Mouse (Mus musculus) retina, adult 2 months (tissue): ENCODE results near the gene Hoxb6.

ENCODE experiments used
- DNase-seq: peaks from one replicate; pipeline ENCODE4 v3.0.0-alpha.2; 2012; ENCODE audit warnings: low read depth, low spot score

The Hoxb6 gene

GRCm38 (mm10) chr11:96316696-96317607, 24.7 kb downstream of the Hoxb6 start:
- no peak for DNase-seq

- DNase-seq = no peak
These were observed 25.5 kb downstream of the Hoxb6 start, which contains the start of gene Hoxb4 for GRCm38 (mm10) chr11:96317608-96318367. Gene Hoxb4, plus strand, starts transcription at chr11:96318267.

GRCm38 (mm10) chr11:96318368-96319070, 26.2 kb downstream of the Hoxb6 start:
- DNase-seq = no peak

- no peak for DNase-seq
These were observed 27.0 kb downstream of the Hoxb6 start for GRCm38 (mm10) chr11:96319071-96319902.

- DNase-seq = no peak
These were observed 27.6 kb downstream of the Hoxb6 start for GRCm38 (mm10) chr11:96319910-96320309.

GRCm38 (mm10) chr11:96320688-96321087, 28.4 kb downstream of the Hoxb6 start:
- no peak for DNase-seq

- DNase-seq = no peak
These were observed 29.6 kb downstream of the Hoxb6 start for GRCm38 (mm10) chr11:96321846-96322245.

GRCm38 (mm10) chr11:96322738-96323137, 30.5 kb downstream of the Hoxb6 start:
- DNase-seq = no peak

GRCm38 (mm10) chr11:96323154-96323553, 30.9 kb downstream of the Hoxb6 start, which contains the start of gene Hoxb3:
Gene Hoxb3, plus strand, starts transcription at chr11:96323326.
- DNase-seq = no peak

- DNase-seq = no peak
These were observed 31.8 kb downstream of the Hoxb6 start for GRCm38 (mm10) chr11:96324125-96324524.

- no peak for DNase-seq
These were observed 32.7 kb downstream of the Hoxb6 start for GRCm38 (mm10) chr11:96324965-96325364.

- DNase-seq = no peak
These were observed 33.5 kb downstream of the Hoxb6 start for GRCm38 (mm10) chr11:96325747-96326212.

- DNase-seq = no peak
These were observed 34.4 kb downstream of the Hoxb6 start for GRCm38 (mm10) chr11:96326705-96327104.

- no peak for DNase-seq
These were observed 34.8 kb downstream of the Hoxb6 start for GRCm38 (mm10) chr11:96327122-96327521.

- DNase-seq = no peak
These were observed 35.5 kb downstream of the Hoxb6 start for GRCm38 (mm10) chr11:96327750-96328149.

- DNase-seq = no peak
These were observed 36.3 kb downstream of the Hoxb6 start for GRCm38 (mm10) chr11:96328605-96329004.

GRCm38 (mm10) chr11:96332105-96332504, 39.8 kb downstream of the Hoxb6 start:
- DNase-seq = no peak

- no peak for DNase-seq
These were observed 40.3 kb downstream of the Hoxb6 start for GRCm38 (mm10) chr11:96332618-96333032.

GRCm38 (mm10) chr11:96333241-96334001, 41.1 kb downstream of the Hoxb6 start:
- no peak for DNase-seq

GRCm38 (mm10) chr11:96334002-96334364, 41.7 kb downstream of the Hoxb6 start:
- DNase-seq = no peak
